Comparison of ENCODE assay signal across 19 mouse cellular contexts in the genomic region with DNA sequence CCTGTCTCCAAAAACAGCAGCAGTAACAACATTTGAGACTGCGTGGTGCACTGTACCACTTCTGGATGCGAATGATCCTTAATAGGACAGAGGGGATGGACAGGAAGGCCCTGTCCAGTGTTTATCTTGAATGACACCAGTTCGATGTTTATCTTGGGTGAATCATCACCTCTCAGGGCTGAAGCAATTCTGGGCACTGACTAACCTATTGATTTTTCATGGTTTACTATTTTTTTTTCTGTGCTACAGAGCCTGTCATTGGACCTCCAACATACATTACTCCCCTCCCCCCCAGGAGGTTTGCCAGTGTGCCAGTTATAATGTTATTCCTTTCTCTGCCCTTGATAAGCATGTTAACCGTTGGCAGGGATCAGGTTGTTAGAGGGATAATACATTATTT. TPM values are rescaled to one million over a fixed set of nuclear protein-coding genes. Genes with fewer than 3 reads are reported as not detected.
DNase-seq lines count a peak whose midpoint lies in the region; ATAC-seq and TF ChIP-seq lines count a peak whose summit lies in the region.
"Had no signal": no experiment of that assay in that cellular context is flagged by ENCODE, and none has a peak within 500 bp of the region (broad histone marks: within the 10 kb centered on the region; RNA-seq: fewer than 3 reads in every experiment).

No protein-coding gene starts in this region.

- H3K4me2 ChIP-seq in liver, embryonic 14.5 days (ENCODE audit: low read depth), result peak overlapping the region; percentile 22; the same call in 1 of the 2 replicates
- H3K4me2 ChIP-seq: forebrain, embryonic 13.5 days; limb, embryonic 15.5 days had no signal

- H3K9me3 ChIP-seq in liver, embryonic 14.5 days (ENCODE audit: control insufficient read depth, low read length), result no peaks in the 10 kb centered on the region

- no peaks in the 10 kb centered on the region for H3K36me3 ChIP-seq in liver, adult 2 months (ENCODE audit: control insufficient read depth, insufficient read depth, low read length)
- no peaks in the 10 kb centered on the region for H3K36me3 ChIP-seq in liver, embryonic 14.5 days (replicated peaks; ENCODE audit: control insufficient read depth, insufficient read depth, low read depth)
- H3K36me3 ChIP-seq: heart, embryonic 10.5 days; limb, embryonic 15.5 days had no signal

- WGBS in liver, adult 2 months, result 15% methylated on average over 4 of the region's 4 CpGs
- 47% methylated on average over 4 of the region's 4 CpGs for WGBS in liver, embryonic 14.5 days (ENCODE audit: insufficient replicate concordance)

- no peak overlapping the region for H3K9ac ChIP-seq in liver, adult 2 months (ENCODE audit: low read depth, low read length)
- no peak overlapping the region for H3K9ac ChIP-seq in liver, embryonic 14.5 days (replicated peaks)
- H3K9ac ChIP-seq: forebrain, embryonic 13.5 days; limb, embryonic 15.5 days had no signal

- no peak for TF ChIP-seq EP300 in liver, embryonic 14.5 days (IDR thresholded peaks at IDR 0.05; ENCODE audit: low read depth)

- DNase-seq in adrenal gland, postnatal 10 days, result peak; percentile 37
- no peak for DNase-seq in adrenal gland, postnatal 4 days (ENCODE audit: low spot score in 2 of 2)
- DNase-seq in liver, adult 2 months (ENCODE audit: extremely low read depth, low read depth, low spot score), result peak; percentile 99
- DNase-seq in liver, result no peak
- peak in 2 of 3 experiments; percentile 9 to 12 for DNase-seq in liver, embryonic 14.5 days (ENCODE audit: low read depth in 3 of 3, low spot score in 3 of 3)
- peak; percentile 18 for DNase-seq in yolk sac, embryonic 10.5 days (ENCODE audit: low spot score)
- DNase-seq in kidney, postnatal 25 days, result no peak
- no peak for DNase-seq in left cerebral cortex, adult 11 months (ENCODE audit: low spot score)
- DNase-seq: B cell, adult 2 months; cerebellum, adult 11-12 months; cerebellum, postnatal 25 days; gastrocnemius, postnatal 36 days; heart, postnatal 10 days; kidney, adult 9 months; lung, postnatal 36 days had no signal

- no peak overlapping the region for H3K4me3 ChIP-seq in liver, adult 2 months (ENCODE audit: insufficient read depth, low read depth, low read length)
- no peak overlapping the region for H3K4me3 ChIP-seq in liver, embryonic 14.5 days (ENCODE audit: insufficient read depth in 1 of 2, low read depth in 2 of 2, low read length in 2 of 2)
- H3K4me3 ChIP-seq: forebrain, embryonic 13.5 days; heart, embryonic 10.5 days; limb, embryonic 15.5 days had no signal

- no peaks in the 10 kb centered on the region for H3K79me2 ChIP-seq in liver, adult 2 months (ENCODE audit: control insufficient read depth, insufficient read depth, low read length)

- peaks cover 14% of the 10 kb centered on the region; the same call in 1 of the 2 replicates for H3K27me3 ChIP-seq in liver, adult 2 months (ENCODE audit: control insufficient read depth, insufficient read depth, low read length)
- H3K27me3 ChIP-seq in liver, embryonic 14.5 days (ENCODE audit: control insufficient read depth, insufficient read depth, low read length), result no peaks in the 10 kb centered on the region
- H3K27me3 ChIP-seq: forebrain, embryonic 13.5 days; limb, embryonic 15.5 days; Patski had no signal

- ATAC-seq in liver, embryonic 14.5 days (ENCODE audit: insufficient read depth), result 0 out of 2 replicates have a peak, but pooled peaks have one; percentile 50
- ATAC-seq: forebrain, embryonic 13.5 days; Patski had no signal

- H3K27ac ChIP-seq in liver, adult 2 months (replicated peaks; ENCODE audit: insufficient read depth, low read depth, low read length), result no peak overlapping the region
- H3K27ac ChIP-seq in liver, embryonic 14.5 days, result no peak overlapping the region
- H3K27ac ChIP-seq: forebrain, embryonic 13.5 days; heart, embryonic 10.5 days; limb, embryonic 15.5 days had no signal

- TF ChIP-seq CTCF in liver, adult 2 months (IDR thresholded peaks at IDR 0.05; ENCODE audit: low read depth, low read length), result no peak
- no peak for TF ChIP-seq CTCF in liver, embryonic 14.5 days (IDR thresholded peaks at IDR 0.05; ENCODE audit: low read depth)

- peaks cover 4% of the 10 kb centered on the region; the same call in 1 of the 2 replicates for H3K4me1 ChIP-seq in liver, adult 2 months (ENCODE audit: control insufficient read depth, insufficient read depth, low read length)
- no peaks in the 10 kb centered on the region for H3K4me1 ChIP-seq in liver, embryonic 14.5 days (replicated peaks; ENCODE audit: control insufficient read depth in 2 of 2, insufficient read depth in 2 of 2, low read length in 1 of 2)
- H3K4me1 ChIP-seq: forebrain, embryonic 13.5 days; heart, embryonic 10.5 days; limb, embryonic 15.5 days had no signal

- no peak for TF ChIP-seq POLR2A in liver, adult 2 months (IDR thresholded peaks at IDR 0.05; ENCODE audit: extremely low read depth, insufficient read depth, low read length)

RNA-seq across cellular contexts. Expression of a gene that starts 43.9 kb away (rescaled TPM):
- total RNA-seq in adrenal gland, postnatal 10 days (2021), result 10 to 100 TPM in 1 of 2 experiments, 1 to 10 TPM in 1; 7.9 to 10.6 TPM
- total RNA-seq in adrenal gland, postnatal 4 days (2021), result 10 to 100 TPM; 16.1 to 18.0 TPM
- total RNA-seq in liver, adult 2 months (2014; rRNA removed), result 1.1 and 1.5 TPM in 2 replicates
- polyA plus RNA-seq in liver, adult 2 months (2012; rRNA removed), result 3.1 and 3.9 TPM in 2 replicates
- 2.1 and 2.2 TPM in 2 replicates for polyA plus RNA-seq in liver, embryonic 14.5 days (2012; rRNA removed)
- 0.98 and 1.7 TPM in 2 replicates for polyA plus RNA-seq in liver, embryonic 14.5 days (2014; fragmentation: Nextera tagmentation; extraction: Ambion mirVana)

Comparison
In these comparisons a context has a peak if more than half of its experiments do, and no peak if none do; other contexts are left out.
1. DNase-seq: peak in adrenal gland, postnatal 10 days (single experiment), liver, adult 2 months (single experiment), liver, embryonic 14.5 days (2 of 3) and yolk sac, embryonic 10.5 days (single experiment); none in adrenal gland, postnatal 4 days (0 of 2), liver (single experiment), kidney, postnatal 25 days (0 of 2) and left cerebral cortex, adult 11 months (single experiment).